Mouse (Mus musculus) heart, adult 2 months (tissue): Measurements from ENCODE around the gene Gimap7.

Experiments
- CTCF ChIP-seq: fragments of 200-600 bp; IDR thresholded peaks from 2 replicates; pipeline ENCODE4 v1.8.1; 2022; ENCODE audit warnings: antibody characterized with exemption, mild to moderate bottlenecking, moderate library complexity
- POLR2A ChIP-seq: fragments of 200-500 bp; IDR thresholded peaks from 2 replicates; pipeline ENCODE4 v1.6.1; 2011; ENCODE audit warnings: mild to moderate bottlenecking, low read depth, low read length, control low read depth; ENCODE audit not compliant: insufficient read depth

GRCm38 (mm10) chr6:48677492-48678345, 40.7 kb upstream of the Gimap7 start:
- TF ChIP-seq CTCF (no peak), POLR2A (no peak)
